Mouse (Mus musculus) liver, postnatal 0 days (tissue): ENCODE results near the gene Qdpr.

Experiments used
- CTCF ChIP-seq: sonication (generic); IDR thresholded peaks from 2 replicates; pipeline ENCODE4 v1.5.1; 2016; ENCODE audit warnings: antibody characterized with exemption, low read depth
- EP300 ChIP-seq: IDR thresholded peaks from 2 replicates; pipeline ENCODE4 v1.6.1; 2016; ENCODE audit warnings: antibody characterized with exemption, low read depth, mild to moderate bottlenecking

- no peak for TF ChIP-seq CTCF
- no peak for TF ChIP-seq EP300
These were observed 43.9 kb downstream of the Qdpr start for GRCm38 (mm10) chr5:45406129-45406528.
